Comparison of ENCODE assay signal across 7 mouse cellular contexts in the genomic region with DNA sequence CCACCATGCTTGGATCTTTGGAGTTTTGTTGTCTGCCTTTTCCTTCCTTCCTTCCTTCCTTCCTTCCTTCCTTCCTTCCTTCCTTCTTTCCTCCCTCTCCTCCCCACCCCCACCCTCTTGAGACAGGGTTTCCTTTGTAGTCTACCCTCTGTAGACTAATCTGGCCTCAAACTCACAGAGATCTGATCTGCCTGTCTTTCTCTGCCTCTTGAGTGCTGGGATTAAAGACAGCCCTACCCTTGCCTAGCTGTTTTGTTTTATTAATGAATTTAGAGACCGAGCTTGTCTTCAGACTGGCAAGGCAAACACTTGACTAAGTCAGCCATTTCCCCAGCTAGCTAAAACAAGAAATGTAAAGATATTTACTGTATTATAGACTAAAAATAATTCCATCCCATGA.
A peak's percentile ranks its signal among the peaks of the same experiment; 100 is the strongest.
DNase-seq lines count a peak whose midpoint lies in the region; ATAC-seq lines count a peak whose summit lies in the region.
"Not testable (repeated sequence)": the region's sequence is repeated elsewhere in the genome, so short reads cannot be mapped to it uniquely, and the experiment has no call there.

No protein-coding gene starts in this region.

- H3K4me3 ChIP-seq in embryonic facial prominence, embryonic 12.5 days; forebrain, embryonic 12.5 days (replicated peaks); hindbrain, embryonic 12.5 days; intestine, embryonic 14.5 days (ENCODE audit: low read depth, low read length); lung, embryonic 15.5 days; midbrain, embryonic 14.5 days (replicated peaks; ENCODE audit: low read depth, low read length); neural tube, embryonic 14.5 days (ENCODE audit: low read depth, low read length): not testable (repeated sequence)

- H3K4me2 ChIP-seq in embryonic facial prominence, embryonic 12.5 days (replicated peaks); forebrain, embryonic 12.5 days; hindbrain, embryonic 12.5 days (replicated peaks); intestine, embryonic 14.5 days (ENCODE audit: low read length); lung, embryonic 15.5 days; midbrain, embryonic 14.5 days (ENCODE audit: low read length); neural tube, embryonic 14.5 days (ENCODE audit: low read depth, low read length): not testable (repeated sequence)

- H3K9me3 ChIP-seq in embryonic facial prominence, embryonic 12.5 days; forebrain, embryonic 12.5 days; hindbrain, embryonic 12.5 days (replicated peaks); intestine, embryonic 14.5 days (ENCODE audit: control insufficient read depth, low read length); lung, embryonic 15.5 days; midbrain, embryonic 14.5 days (ENCODE audit: control insufficient read depth, low read length); neural tube, embryonic 14.5 days (ENCODE audit: control insufficient read depth, low read length): not testable (repeated sequence)

- not testable (repeated sequence) for H3K27me3 ChIP-seq in embryonic facial prominence, embryonic 12.5 days; forebrain, embryonic 12.5 days; hindbrain, embryonic 12.5 days; intestine, embryonic 14.5 days (replicated peaks; ENCODE audit: control insufficient read depth, insufficient read depth, low read length); lung, embryonic 15.5 days; midbrain, embryonic 14.5 days (ENCODE audit: control insufficient read depth, insufficient read depth, low read length); neural tube, embryonic 14.5 days (ENCODE audit: control insufficient read depth, insufficient read depth, low read length)

- H3K4me1 ChIP-seq in embryonic facial prominence, embryonic 12.5 days; forebrain, embryonic 12.5 days; hindbrain, embryonic 12.5 days; intestine, embryonic 14.5 days (replicated peaks; ENCODE audit: control insufficient read depth, insufficient read depth, low read length); lung, embryonic 15.5 days; midbrain, embryonic 14.5 days (ENCODE audit: control insufficient read depth, insufficient read depth, low read length); neural tube, embryonic 14.5 days (ENCODE audit: control insufficient read depth, insufficient read depth, low read length): not testable (repeated sequence)

- DNase-seq in intestine, embryonic 14.5 days (ENCODE audit: low spot score) = not testable (repeated sequence)
- DNase-seq in midbrain, embryonic 14.5 days = peak; percentile 36

- H3K27ac ChIP-seq in embryonic facial prominence, embryonic 12.5 days = peak overlapping the region; percentile 54; the same call in 1 of the 2 replicates
- H3K27ac ChIP-seq in forebrain, embryonic 12.5 days = peak overlapping the region; percentile 76
- H3K27ac ChIP-seq in hindbrain, embryonic 12.5 days = peak overlapping the region; percentile 55; the same call in 1 of the 2 replicates
- H3K27ac ChIP-seq in intestine, embryonic 14.5 days (ENCODE audit: low read depth) = peak overlapping the region; percentile 38; the same call in 1 of the 2 replicates
- H3K27ac ChIP-seq in lung, embryonic 15.5 days = peak overlapping the region; percentile 79
- H3K27ac ChIP-seq in midbrain, embryonic 14.5 days (replicated peaks; ENCODE audit: low read depth, low read length) = peak overlapping the region; percentile 78
- H3K27ac ChIP-seq in neural tube, embryonic 14.5 days (ENCODE audit: low read depth, low read length) = not testable (repeated sequence)

- 66% methylated on average over 1 of the region's 1 CpGs for WGBS in embryonic facial prominence, embryonic 12.5 days
- 25% methylated on average over 1 of the region's 1 CpGs for WGBS in forebrain, embryonic 12.5 days
- WGBS in hindbrain, embryonic 12.5 days = 57% methylated on average over 1 of the region's 1 CpGs
- 67% methylated on average over 1 of the region's 1 CpGs for WGBS in intestine, embryonic 14.5 days
- WGBS in lung, embryonic 15.5 days = 32% methylated on average over 1 of the region's 1 CpGs
- WGBS in midbrain, embryonic 14.5 days = 17% methylated on average over 1 of the region's 1 CpGs
- WGBS in neural tube, embryonic 14.5 days = 40% methylated on average over 1 of the region's 1 CpGs

- H3K9ac ChIP-seq in embryonic facial prominence, embryonic 12.5 days; forebrain, embryonic 12.5 days; hindbrain, embryonic 12.5 days; intestine, embryonic 14.5 days (ENCODE audit: low read length); lung, embryonic 15.5 days; midbrain, embryonic 14.5 days (replicated peaks; ENCODE audit: low read length); neural tube, embryonic 14.5 days (replicated peaks; ENCODE audit: low read depth, low read length): not testable (repeated sequence)

- not testable (repeated sequence) for ATAC-seq in embryonic facial prominence, embryonic 12.5 days (ENCODE audit: insufficient number of reproducible peaks, insufficient read depth, low FRiP score, low TSS enrichment); intestine, embryonic 14.5 days (replicated peaks; ENCODE audit: low FRiP score, low TSS enrichment, low read depth); lung, embryonic 15.5 days (ENCODE audit: borderline replicate concordance, extremely low read depth, low FRiP score, low TSS enrichment)
- peak; percentile 36; the same call in 1 of the 2 replicates for ATAC-seq in forebrain, embryonic 12.5 days (ENCODE audit: low FRiP score)
- ATAC-seq in hindbrain, embryonic 12.5 days (ENCODE audit: low FRiP score) = 0 out of 2 replicates have a peak, but pooled peaks have one; percentile 8
- peak; percentile 42 for ATAC-seq in midbrain, embryonic 14.5 days (ENCODE audit: low FRiP score, low TSS enrichment)
- ATAC-seq in neural tube, embryonic 14.5 days (ENCODE audit: low read depth) = peak; percentile 23; the same call in 1 of the 2 replicates

- not testable (repeated sequence) for H3K36me3 ChIP-seq in embryonic facial prominence, embryonic 12.5 days; forebrain, embryonic 12.5 days (replicated peaks); hindbrain, embryonic 12.5 days; intestine, embryonic 14.5 days (ENCODE audit: control insufficient read depth, insufficient read depth, low read length); lung, embryonic 15.5 days; midbrain, embryonic 14.5 days (ENCODE audit: control insufficient read depth, insufficient read depth, low read length); neural tube, embryonic 14.5 days (ENCODE audit: control insufficient read depth, insufficient read depth, low read length)
